Comparison of ENCODE assay signal across 13 mouse cellular contexts in genomic region chr12:77324142-77324541, GRCm38 (mm10).
"Had no signal": no experiment of that assay in that cellular context is flagged by ENCODE, and none has a peak within 500 bp of the region (broad histone marks: within the 10 kb centered on the region; RNA-seq: fewer than 3 reads in every experiment).

No protein-coding gene starts in this region.

- H3K27me3 ChIP-seq: limb, embryonic 13.5 days; liver, embryonic 13.5 days; megakaryocyte, embryonic 14.5 days; midbrain, embryonic 12.5 days had no signal

- H3K4me1 ChIP-seq: limb, embryonic 13.5 days; midbrain, embryonic 12.5 days had no signal

- H3K27ac ChIP-seq: limb, embryonic 13.5 days; liver, embryonic 13.5 days; midbrain, embryonic 12.5 days had no signal

- ATAC-seq: midbrain, embryonic 16.5 days had no signal

- H3K4me3 ChIP-seq: limb, embryonic 13.5 days; liver, embryonic 13.5 days; megakaryocyte, embryonic 14.5 days; midbrain, embryonic 12.5 days had no signal

- H3K36me3 ChIP-seq: limb, embryonic 13.5 days; liver, embryonic 13.5 days; midbrain, embryonic 12.5 days had no signal

- DNase-seq: kidney, adult 11 months; kidney, postnatal 10 days; left cerebral cortex, postnatal 4 days; liver, embryonic 13.5 days; lung, adult 18-20 months; lung, postnatal 36 days; right cerebral cortex, adult 18-20 months; right cerebral cortex, postnatal 25 days; thymus, postnatal 4 days had no signal

- H3K9me3 ChIP-seq: limb, embryonic 13.5 days; liver, embryonic 13.5 days; megakaryocyte, embryonic 14.5 days; midbrain, embryonic 12.5 days had no signal
